Mouse (Mus musculus) lung, embryonic 15.5 days (tissue): ENCODE data around the gene Fez2. TPM values are rescaled to one million over a fixed set of nuclear protein-coding genes. Genes with fewer than 3 reads are reported as not detected.

Experiments used
- ATAC-seq: fragments of 200-750 bp; cut with Nextera tagmentation; 2 replicates; pipeline ENCODE4 v1.8.0; 2017; ENCODE audit warnings: moderate number of reproducible peaks, borderline replicate concordance; ENCODE audit not compliant: low FRiP score, low TSS enrichment; ENCODE audit errors: extremely low read depth
- H3K27ac ChIP-seq: fragments of 300-500 bp; sonication (generic); 2 replicates; pipeline ENCODE4 v1.5.1; 2015; ENCODE audit warnings: moderate library complexity, mild to moderate bottlenecking, inconsistent platforms
- H3K27me3 ChIP-seq: fragments of 300-500 bp; sonication (generic); 2 replicates; pipeline ENCODE4 v1.6.1; 2015; ENCODE audit warnings: inconsistent platforms
- H3K36me3 ChIP-seq: fragments of 300-500 bp; sonication (generic); 2 replicates; pipeline ENCODE4 v1.6.1; 2015; ENCODE audit warnings: inconsistent platforms
- H3K4me1 ChIP-seq: fragments of 300-500 bp; sonication (generic); 2 replicates; pipeline ENCODE4 v1.6.1; 2015; ENCODE audit warnings: inconsistent platforms
- H3K4me2 ChIP-seq: fragments of 300-500 bp; sonication (generic); 2 replicates; pipeline ENCODE4 v1.6.1; 2015; ENCODE audit warnings: inconsistent platforms, mild to moderate bottlenecking, moderate library complexity
- H3K4me3 ChIP-seq: fragments of 300-500 bp; sonication (generic); 2 replicates; pipeline ENCODE4 v1.5.1; 2015; ENCODE audit warnings: mild to moderate bottlenecking, inconsistent platforms
- H3K9ac ChIP-seq: fragments of 300-500 bp; sonication (generic); 2 replicates; pipeline ENCODE4 v1.6.1; 2015; ENCODE audit warnings: inconsistent platforms
- H3K9me3 ChIP-seq: fragments of 300-500 bp; sonication (generic); 2 replicates; pipeline ENCODE4 v1.6.1; 2016; ENCODE audit warnings: inconsistent platforms
- WGBS: fragments of 180-500 bp; shearing (Covaris S2); methylation state at CpG from one replicate; pipeline ENCODE4 v1.1.7; 2015; 5-methylcytosine and 5-hydroxymethylcytosine counted together
- polyA plus RNA-seq: library from polyadenylated mRNA; unstranded; fragments of >200 nt; fragmentation: Nextera tagmentation; extraction: Ambion mirVana; gene quantifications from 2 replicates; pipeline ENCODE4 v1.2.1, GENCODE M21; 2015

The Fez2 gene
- polyA plus RNA-seq, 1 experiment from 2014 or later, result 37.8 TPM

- WGBS, result 49% methylated on average over 9 of the region's 9 CpGs
- H3K27ac ChIP-seq, result no peak overlapping the region
- no peak for ATAC-seq
- no peak overlapping the region for H3K9ac ChIP-seq
- no peaks in the 10 kb centered on the region for H3K9me3 ChIP-seq
- H3K4me3 ChIP-seq, result no peak overlapping the region
- H3K4me1 ChIP-seq, result 0 out of 2 replicates have a peak, but pooled peaks cover 4% of the 10 kb centered on the region
- H3K36me3 ChIP-seq, result no peaks in the 10 kb centered on the region
- H3K27me3 ChIP-seq, result no peaks in the 10 kb centered on the region
- H3K4me2 ChIP-seq, result no peak overlapping the region
Measured at GRCm38 (mm10) chr17:78387665-78388064, 30.3 kb downstream of the Fez2 start.

- Histone ChIP-seq H3K9ac (no peak overlapping the region), H3K36me3 (peaks cover 12% of the 10 kb centered on the region; the same call in 1 of the 2 replicates), H3K27me3 (no peaks in the 10 kb centered on the region), H3K4me3 (no peak overlapping the region), H3K27ac (no peak overlapping the region), H3K9me3 (no peaks in the 10 kb centered on the region), H3K4me1 (0 out of 2 replicates have a peak, but pooled peaks cover 4% of the 10 kb centered on the region), H3K4me2 (no peak overlapping the region)
- 79% methylated on average over 3 of the region's 3 CpGs for WGBS
- ATAC-seq, result no peak
Measured at GRCm38 (mm10) chr17:78382321-78382720, 35.6 kb downstream of the Fez2 start.

- 71% methylated on average over 11 of the region's 11 CpGs for WGBS
- Histone ChIP-seq H3K27ac (no peak overlapping the region), H3K9me3 (no peaks in the 10 kb centered on the region), H3K36me3 (peaks cover 12% of the 10 kb centered on the region; the same call in 1 of the 2 replicates), H3K4me3 (no peak overlapping the region), H3K4me2 (no peak overlapping the region), H3K9ac (no peak overlapping the region), H3K4me1 (0 out of 2 replicates have a peak, but pooled peaks cover 6% of the 10 kb centered on the region), H3K27me3 (no peaks in the 10 kb centered on the region)
- ATAC-seq, result no peak
Measured at GRCm38 (mm10) chr17:78379730-78380245, 38.2 kb downstream of the Fez2 start.

GRCm38 (mm10) chr17:78379079-78379729 is 38.7 kb downstream of the Fez2 start:
- 82% methylated on average over 8 of the region's 8 CpGs for WGBS
- no peaks in the 10 kb centered on the region for H3K27me3 ChIP-seq
- peaks cover 13% of the 10 kb centered on the region; the same call in 1 of the 2 replicates for H3K36me3 ChIP-seq
- no peak overlapping the region for H3K4me3 ChIP-seq
- H3K4me1 ChIP-seq, result 0 out of 2 replicates have a peak, but pooled peaks cover 4% of the 10 kb centered on the region
- H3K9me3 ChIP-seq, result no peaks in the 10 kb centered on the region
- H3K27ac ChIP-seq, result no peak overlapping the region
- H3K4me2 ChIP-seq, result no peak overlapping the region
- H3K9ac ChIP-seq, result no peak overlapping the region
- ATAC-seq, result no peak

GRCm38 (mm10) chr17:78376587-78376986 is 41.4 kb downstream of the Fez2 start:
- peaks cover 16% of the 10 kb centered on the region for H3K36me3 ChIP-seq
- no peaks in the 10 kb centered on the region for H3K27me3 ChIP-seq
- ATAC-seq, result peak; percentile 27; the same call in 1 of the 2 replicates
- WGBS, result 31% methylated on average over 8 of the region's 8 CpGs
- H3K27ac ChIP-seq, result no peak overlapping the region
- 0 out of 2 replicates have a peak, but pooled peaks cover 4% of the 10 kb centered on the region for H3K4me1 ChIP-seq
- H3K9me3 ChIP-seq, result no peaks in the 10 kb centered on the region
- no peak overlapping the region for H3K9ac ChIP-seq
- no peak overlapping the region for H3K4me2 ChIP-seq
- H3K4me3 ChIP-seq, result no peak overlapping the region

GRCm38 (mm10) chr17:78374756-78375155 is 43.2 kb downstream of the Fez2 start:
- no peak overlapping the region for H3K9ac ChIP-seq
- WGBS, result 59% methylated on average over 10 of the region's 10 CpGs
- no peaks in the 10 kb centered on the region for H3K9me3 ChIP-seq
- ATAC-seq, result no peak
- H3K4me2 ChIP-seq, result no peak overlapping the region
- H3K27me3 ChIP-seq, result no peaks in the 10 kb centered on the region
- peaks cover 16% of the 10 kb centered on the region for H3K36me3 ChIP-seq
- H3K27ac ChIP-seq, result no peak overlapping the region
- H3K4me3 ChIP-seq, result no peak overlapping the region
- H3K4me1 ChIP-seq, result 0 out of 2 replicates have a peak, but pooled peaks cover 4% of the 10 kb centered on the region

GRCm38 (mm10) chr17:78373849-78374248 is 44.1 kb downstream of the Fez2 start:
- Histone ChIP-seq H3K27me3 (no peaks in the 10 kb centered on the region), H3K9ac (no peak overlapping the region), H3K9me3 (no peaks in the 10 kb centered on the region), H3K4me1 (0 out of 2 replicates have a peak, but pooled peaks cover 4% of the 10 kb centered on the region), H3K27ac (no peak overlapping the region), H3K4me2 (no peak overlapping the region), H3K36me3 (peaks cover 18% of the 10 kb centered on the region), H3K4me3 (no peak overlapping the region)
- no peak for ATAC-seq
- WGBS, result 89% methylated on average over 8 of the region's 8 CpGs

- no peaks in the 10 kb centered on the region for H3K9me3 ChIP-seq
- H3K27me3 ChIP-seq, result no peaks in the 10 kb centered on the region
- H3K4me1 ChIP-seq, result 0 out of 2 replicates have a peak, but pooled peaks cover 4% of the 10 kb centered on the region
- H3K36me3 ChIP-seq, result peaks cover 13% of the 10 kb centered on the region
- H3K4me3 ChIP-seq, result no peak overlapping the region
- no peak for ATAC-seq
- 82% methylated on average over 6 of the region's 6 CpGs for WGBS
- no peak overlapping the region for H3K27ac ChIP-seq
- H3K4me2 ChIP-seq, result no peak overlapping the region
- H3K9ac ChIP-seq, result no peak overlapping the region
Measured at GRCm38 (mm10) chr17:78373174-78373573, 44.8 kb downstream of the Fez2 start.

GRCm38 (mm10) chr17:78370445-78370844 is 47.5 kb downstream of the Fez2 start:
- ATAC-seq, result no peak
- Histone ChIP-seq H3K36me3 (peaks cover 6% of the 10 kb centered on the region), H3K4me3 (no peak overlapping the region), H3K27me3 (no peaks in the 10 kb centered on the region), H3K4me1 (0 out of 2 replicates have a peak, but pooled peaks cover 3% of the 10 kb centered on the region), H3K4me2 (no peak overlapping the region), H3K27ac (no peak overlapping the region), H3K9ac (no peak overlapping the region), H3K9me3 (no peaks in the 10 kb centered on the region)
- 71% methylated on average over 1 of the region's 1 CpGs for WGBS

GRCm38 (mm10) chr17:78368481-78368880 is 49.5 kb downstream of the Fez2 start:
- peaks cover 2% of the 10 kb centered on the region; the same call in 1 of the 2 replicates for H3K36me3 ChIP-seq
- no peak overlapping the region for H3K4me2 ChIP-seq
- no peaks in the 10 kb centered on the region for H3K27me3 ChIP-seq
- H3K4me1 ChIP-seq, result 0 out of 2 replicates have a peak, but pooled peaks cover 3% of the 10 kb centered on the region
- H3K27ac ChIP-seq, result no peak overlapping the region
- WGBS, result 79% methylated on average over 8 of the region's 8 CpGs
- no peak for ATAC-seq
- no peaks in the 10 kb centered on the region for H3K9me3 ChIP-seq
- no peak overlapping the region for H3K9ac ChIP-seq
- H3K4me3 ChIP-seq, result no peak overlapping the region

GRCm38 (mm10) chr17:78366070-78366469 is 51.9 kb downstream of the Fez2 start:
- WGBS, result 67% methylated on average over 7 of the region's 7 CpGs
- no peak for ATAC-seq
- Histone ChIP-seq H3K4me1 (0 out of 2 replicates have a peak, but pooled peaks cover 3% of the 10 kb centered on the region), H3K27me3 (no peaks in the 10 kb centered on the region), H3K4me2 (no peak overlapping the region), H3K36me3 (0 out of 2 replicates have a peak, but pooled peaks cover 2% of the 10 kb centered on the region), H3K9ac (no peak overlapping the region), H3K4me3 (no peak overlapping the region), H3K9me3 (no peaks in the 10 kb centered on the region), H3K27ac (no peak overlapping the region)
